Mouse (Mus musculus) liver, adult 2 months (tissue): Measurements from ENCODE around the gene Cxcr2. TPM values are rescaled to one million over a fixed set of nuclear protein-coding genes. Genes with fewer than 3 reads are reported as not detected.

Source experiments
- DNase-seq: peaks from one replicate; pipeline ENCODE4 v3.0.0-alpha.2; 2011; ENCODE audit warnings: low read depth, low spot score; ENCODE audit errors: extremely low read depth
- H3K27ac ChIP-seq: fragments of 200-500 bp; replicated peaks from 2 replicates; pipeline ENCODE4 v1.5.1; 2012; ENCODE audit warnings: low read depth, mild to moderate bottlenecking, control low read depth, inconsistent platforms, low read length; ENCODE audit not compliant: insufficient read depth
- H3K27me3 ChIP-seq: fragments of 200-500 bp; 2 replicates; pipeline ENCODE4 v1.6.1; 2012; ENCODE audit warnings: mild to moderate bottlenecking, moderate library complexity, low read length, inconsistent platforms; ENCODE audit not compliant: control insufficient read depth, insufficient read depth
- H3K36me3 ChIP-seq: fragments of 200-500 bp; 2 replicates; pipeline ENCODE4 v1.6.1; 2012; ENCODE audit warnings: low read length, inconsistent platforms; ENCODE audit not compliant: control insufficient read depth, insufficient read depth
- H3K4me1 ChIP-seq: fragments of 200-500 bp; 2 replicates; pipeline ENCODE4 v1.6.1; 2011; ENCODE audit warnings: low read length; ENCODE audit not compliant: control insufficient read depth, insufficient read depth
- H3K4me3 ChIP-seq: fragments of 200-500 bp; 2 replicates; pipeline ENCODE4 v1.5.1; 2011; ENCODE audit warnings: low read depth, mild to moderate bottlenecking, control low read depth, low read length, moderate library complexity; ENCODE audit not compliant: insufficient read depth
- H3K79me2 ChIP-seq: fragments of 200-500 bp; 2 replicates; pipeline ENCODE4 v1.6.1; 2012; ENCODE audit warnings: inconsistent platforms, mild to moderate bottlenecking, low read length, moderate library complexity; ENCODE audit not compliant: control insufficient read depth, insufficient read depth
- H3K9ac ChIP-seq: fragments of 200-500 bp; 2 replicates; pipeline ENCODE4 v1.6.1; 2012; ENCODE audit warnings: low read depth, mild to moderate bottlenecking, control low read depth, inconsistent platforms, low read length
- CTCF ChIP-seq: fragments of 200-500 bp; IDR thresholded peaks from 2 replicates; pipeline ENCODE4 v1.5.1; 2011; ENCODE audit warnings: low read depth, low read length, control low read depth
- POLR2A ChIP-seq: fragments of 200-500 bp; IDR thresholded peaks from 2 replicates; pipeline ENCODE4 v1.6.1; 2011; ENCODE audit warnings: low read length, control low read depth; ENCODE audit not compliant: insufficient read depth; ENCODE audit errors: extremely low read depth
- WGBS: fragments of 180-500 bp; shearing (Covaris S2); methylation state at CpG from one replicate; pipeline ENCODE4 v1.1.7; 2018; 5-methylcytosine and 5-hydroxymethylcytosine counted together
- polyA plus RNA-seq: library from polyadenylated mRNA; depleted of rRNA; stranded (reverse); fragments of >200 nt; gene quantifications from 2 replicates; pipeline ENCODE4 v1.2.3, GENCODE M21; 2012
- total RNA-seq: library from RNA; depleted of rRNA; stranded (reverse); fragments of >200 nt; gene quantifications from 2 replicates; pipeline ENCODE4 v1.2.3, GENCODE M21; 2014

Cxcr2 gene
- total and polyA plus RNA-seq, 2 experiments: 0.13 TPM; not detected in 1

GRCm38 (mm10) chr1:74132011-74132410 is 21.8 kb upstream of the Cxcr2 start:
- no peak overlapping the region for H3K9ac ChIP-seq
- TF ChIP-seq CTCF (no peak), POLR2A (no peak)
- no peaks in the 10 kb centered on the region for H3K79me2 ChIP-seq
- no peaks in the 10 kb centered on the region for H3K27me3 ChIP-seq
- H3K36me3 ChIP-seq: no peaks in the 10 kb centered on the region
- 89% methylated on average over 3 of the region's 3 CpGs for WGBS
- no peak for DNase-seq
- H3K4me1 ChIP-seq: no peaks in the 10 kb centered on the region
- H3K4me3 ChIP-seq: no peak overlapping the region
- H3K27ac ChIP-seq: no peak overlapping the region

- H3K9ac ChIP-seq: no peak overlapping the region
- no peaks in the 10 kb centered on the region for H3K4me1 ChIP-seq
- no peak overlapping the region for H3K4me3 ChIP-seq
- TF ChIP-seq CTCF (no peak), POLR2A (no peak)
- H3K79me2 ChIP-seq: no peaks in the 10 kb centered on the region
- H3K27ac ChIP-seq: no peak overlapping the region
- H3K27me3 ChIP-seq: no peaks in the 10 kb centered on the region
- H3K36me3 ChIP-seq: no peaks in the 10 kb centered on the region
- DNase-seq: peak; percentile 21
- 50% methylated on average over 6 of the region's 6 CpGs for WGBS
Observed at GRCm38 (mm10) chr1:74133954-74134353, 19.8 kb upstream of the Cxcr2 start.

- Histone ChIP-seq H3K4me1 (no peaks in the 10 kb centered on the region), H3K9ac (no peak overlapping the region), H3K27ac (no peak overlapping the region), H3K4me3 (no peak overlapping the region), H3K27me3 (no peaks in the 10 kb centered on the region), H3K36me3 (no peaks in the 10 kb centered on the region), H3K79me2 (no peaks in the 10 kb centered on the region)
- 78% methylated on average over 6 of the region's 6 CpGs for WGBS
- TF ChIP-seq POLR2A: no peak
- no peak for TF ChIP-seq CTCF
- no peak for DNase-seq
Observed at GRCm38 (mm10) chr1:74135326-74135950, 18.4 kb upstream of the Cxcr2 start.

- H3K79me2 ChIP-seq: no peaks in the 10 kb centered on the region
- H3K4me1 ChIP-seq: no peaks in the 10 kb centered on the region
- H3K27me3 ChIP-seq: no peaks in the 10 kb centered on the region
- H3K27ac ChIP-seq: no peak overlapping the region
- no peak overlapping the region for H3K9ac ChIP-seq
- DNase-seq: peak; percentile 5
- TF ChIP-seq POLR2A (no peak), CTCF (no peak)
- H3K4me3 ChIP-seq: no peak overlapping the region
- no peaks in the 10 kb centered on the region for H3K36me3 ChIP-seq
- WGBS: 56% methylated on average over 3 of the region's 3 CpGs
Observed at GRCm38 (mm10) chr1:74139415-74139814, 14.4 kb upstream of the Cxcr2 start.

- 88% methylated on average over 8 of the region's 8 CpGs for WGBS
- H3K27me3 ChIP-seq: no peaks in the 10 kb centered on the region
- TF ChIP-seq CTCF (no peak), POLR2A (no peak)
- no peak overlapping the region for H3K4me3 ChIP-seq
- no peaks in the 10 kb centered on the region for H3K4me1 ChIP-seq
- H3K79me2 ChIP-seq: no peaks in the 10 kb centered on the region
- no peaks in the 10 kb centered on the region for H3K36me3 ChIP-seq
- no peak for DNase-seq
- H3K27ac ChIP-seq: no peak overlapping the region
- no peak overlapping the region for H3K9ac ChIP-seq
Observed at GRCm38 (mm10) chr1:74141781-74142180, 12.0 kb upstream of the Cxcr2 start.

GRCm38 (mm10) chr1:74149106-74149885 is 4.5 kb upstream of the Cxcr2 start:
- no peaks in the 10 kb centered on the region for H3K4me1 ChIP-seq
- DNase-seq: no peak
- no peak for TF ChIP-seq CTCF
- no peak for TF ChIP-seq POLR2A
- no peak overlapping the region for H3K9ac ChIP-seq
- H3K79me2 ChIP-seq: no peaks in the 10 kb centered on the region
- WGBS: 84% methylated on average over 6 of the region's 6 CpGs
- H3K36me3 ChIP-seq: no peaks in the 10 kb centered on the region
- H3K4me3 ChIP-seq: no peak overlapping the region
- no peaks in the 10 kb centered on the region for H3K27me3 ChIP-seq
- H3K27ac ChIP-seq: no peak overlapping the region
